Mouse (Mus musculus) intestine, embryonic 14.5 days (tissue): ENCODE data around the gene Svs3a. TPM values are rescaled to one million over a fixed set of nuclear protein-coding genes. Genes with fewer than 3 reads are reported as not detected.

ENCODE experiments used
- polyA plus RNA-seq: library from polyadenylated mRNA; unstranded; fragments of >200 nt; fragmentation: Nextera tagmentation; extraction: Ambion mirVana; gene quantifications from 2 replicates; pipeline ENCODE4 v1.2.1, GENCODE M21; 2014

Svs3a gene
- polyA plus RNA-seq, 1 experiment from 2014 or later, result not detected

Other genes starting within 250 kb of the Svs3a start
- 27.8 and 29.1 TPM in 2 replicates for gene Stk4, start 218.9 kb upstream of the Svs3a start, polyA plus RNA-seq
- gene Tomm34, start 218.1 kb upstream of the Svs3a start, polyA plus RNA-seq, result 65.9 and 69.4 TPM in 2 replicates
- 0.12 and 0.43 TPM in 2 replicates for gene Kcns1, start 118.2 kb upstream of the Svs3a start, polyA plus RNA-seq
- not detected in 2 replicates for gene Wfdc5, start 106.5 kb upstream of the Svs3a start, polyA plus RNA-seq
- not detected in 2 replicates for gene Wfdc12, start 98.7 kb upstream of the Svs3a start, polyA plus RNA-seq
- not detected in 2 replicates for gene Wfdc15a, start 89.1 kb upstream of the Svs3a start, polyA plus RNA-seq
- gene Wfdc15b, start 67.6 kb upstream of the Svs3a start, polyA plus RNA-seq, result 18.9 and 31.3 TPM in 2 replicates
- not detected in 2 replicates for gene Svs2, start 50.8 kb upstream of the Svs3a start, polyA plus RNA-seq
- gene Svs3b, start 32.6 kb upstream of the Svs3a start, polyA plus RNA-seq, result not detected in 2 replicates
- gene Svs4, start 10.8 kb upstream of the Svs3a start, polyA plus RNA-seq, result not detected in 2 replicates
- not detected in 2 replicates for gene Svs6, start 27.5 kb downstream of the Svs3a start, polyA plus RNA-seq
- 0.31 TPM in 1 of 2 replicates, not detected in the other for gene Svs5, start 43.5 kb downstream of the Svs3a start, polyA plus RNA-seq
- gene Slpi, start 99.8 kb downstream of the Svs3a start, polyA plus RNA-seq, result 0.32 TPM in 1 of 2 replicates, not detected in the other
- gene Rbpjl, start 113.9 kb downstream of the Svs3a start, polyA plus RNA-seq, result 0.07 and 10.4 TPM in 2 replicates
- gene Matn4, start 115.9 kb downstream of the Svs3a start, polyA plus RNA-seq, result 1.7 and 1.9 TPM in 2 replicates
- 104 and 110 TPM in 2 replicates for gene Sdc4, start 154.6 kb downstream of the Svs3a start, polyA plus RNA-seq
- gene Sys1, start 167.7 kb downstream of the Svs3a start, polyA plus RNA-seq, result 65.2 and 67.2 TPM in 2 replicates
- gene Gm20458, start 171.7 kb downstream of the Svs3a start, polyA plus RNA-seq, result 11.6 and 17.4 TPM in 2 replicates
- gene Trp53tg5, start 184.5 kb downstream of the Svs3a start, polyA plus RNA-seq, result not detected in 2 replicates
- 9.4 and 12.5 TPM in 2 replicates for gene Dbndd2, start 196.8 kb downstream of the Svs3a start, polyA plus RNA-seq
- gene Pigt, start 208.3 kb downstream of the Svs3a start, polyA plus RNA-seq, result 72.4 and 79.7 TPM in 2 replicates